Mouse (Mus musculus): ENCODE data around the gene Lyg2. TPM values are rescaled to one million over a fixed set of nuclear protein-coding genes. Genes with fewer than 3 reads are reported as not detected.
A peak's percentile ranks its signal among the peaks of the same experiment; 100 is the strongest.

The Lyg2 gene
- polyA plus RNA-seq, 2 experiments from 2014 or later: not detected

GRCm38 (mm10) chr1:37877736-37878460, 38.4 kb downstream of the Lyg2 start:
- ATAC-seq: no peak

GRCm38 (mm10) chr1:37873157-37873556, 43.1 kb downstream of the Lyg2 start:
- ATAC-seq: no peak

DNA sequence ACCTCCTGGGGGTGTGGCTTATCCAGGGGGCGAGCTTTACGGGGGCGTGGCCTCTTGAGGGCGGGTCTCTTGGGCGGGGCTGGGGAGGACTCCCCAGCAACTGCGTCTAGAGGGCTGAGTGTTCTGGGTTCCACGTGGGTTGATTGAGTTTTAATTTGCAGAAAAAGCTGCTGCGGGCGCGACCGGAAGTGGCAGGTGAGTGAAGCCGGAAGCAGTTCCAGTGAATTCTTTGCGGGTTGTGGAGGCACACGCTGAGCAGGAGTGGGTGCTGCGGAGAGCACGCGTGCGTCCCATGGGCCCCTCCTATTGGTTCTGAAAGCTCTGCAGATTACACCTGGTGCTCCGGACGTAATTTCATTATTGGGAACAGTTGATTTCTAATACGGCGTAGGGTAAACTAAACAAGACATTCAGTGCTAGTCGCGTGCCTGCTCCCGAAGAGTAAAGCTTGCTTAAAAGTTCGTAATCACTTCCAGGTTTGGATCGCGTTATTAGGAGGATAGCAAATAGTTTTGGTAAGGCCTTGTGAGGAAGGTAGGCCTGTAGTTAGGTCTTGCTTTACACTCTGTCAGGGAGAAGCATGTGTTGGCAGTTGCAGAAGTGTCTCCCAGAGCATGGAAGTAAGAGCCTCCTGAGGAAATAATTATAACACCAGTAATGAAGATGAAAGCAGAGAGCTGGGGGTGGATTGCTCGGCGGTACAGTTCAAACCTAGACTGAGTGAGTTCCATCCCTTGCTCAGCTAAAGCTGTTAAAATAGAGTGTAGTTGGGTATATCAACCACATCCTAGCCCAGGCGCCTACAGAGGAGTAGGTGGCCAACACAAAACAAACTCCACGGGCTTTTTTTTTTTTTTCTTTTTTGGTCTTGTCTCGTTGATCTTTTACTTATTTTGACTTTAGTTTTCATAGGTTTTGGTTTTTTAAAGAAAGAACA, 43.9 kb downstream of the Lyg2 start:
- peak; percentile 91 for ATAC-seq

DNA sequence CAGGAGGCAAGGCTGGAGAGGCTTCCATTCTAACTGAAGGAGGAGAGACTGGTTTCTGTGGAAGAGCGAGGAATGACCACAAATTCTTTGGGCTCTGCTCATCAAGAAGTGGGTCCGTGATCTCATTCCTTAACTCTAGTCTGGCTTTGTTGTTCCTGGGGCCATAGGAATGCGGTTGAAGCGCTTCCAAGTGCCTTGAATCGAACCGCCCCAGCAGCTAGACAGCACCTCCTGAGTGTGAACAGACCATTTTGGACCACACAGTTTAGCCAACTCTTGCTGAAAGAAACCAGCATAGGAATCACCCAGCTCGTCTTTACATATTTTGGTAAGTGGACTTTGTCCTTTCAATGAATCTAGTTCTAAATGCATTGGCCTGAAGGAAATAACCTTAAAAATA, 44.6 kb downstream of the Lyg2 start, which contains the start of gene Lipt1:
Gene Lipt1 (plus strand): TSS at position 35 of the 400 bp plus-strand sequence.
- ATAC-seq: peak; percentile 7

GRCm38 (mm10) chr1:37869362-37869761, 46.9 kb downstream of the Lyg2 start:
- ATAC-seq: no peak

GRCm38 (mm10) chr1:37868640-37869039, 47.7 kb downstream of the Lyg2 start:
- no peak for ATAC-seq

- no peak for ATAC-seq
Observed at GRCm38 (mm10) chr1:37867684-37868322, 48.5 kb downstream of the Lyg2 start.

GRCm38 (mm10) chr1:37867056-37867455, 49.2 kb downstream of the Lyg2 start:
- ATAC-seq: no peak

DNA sequence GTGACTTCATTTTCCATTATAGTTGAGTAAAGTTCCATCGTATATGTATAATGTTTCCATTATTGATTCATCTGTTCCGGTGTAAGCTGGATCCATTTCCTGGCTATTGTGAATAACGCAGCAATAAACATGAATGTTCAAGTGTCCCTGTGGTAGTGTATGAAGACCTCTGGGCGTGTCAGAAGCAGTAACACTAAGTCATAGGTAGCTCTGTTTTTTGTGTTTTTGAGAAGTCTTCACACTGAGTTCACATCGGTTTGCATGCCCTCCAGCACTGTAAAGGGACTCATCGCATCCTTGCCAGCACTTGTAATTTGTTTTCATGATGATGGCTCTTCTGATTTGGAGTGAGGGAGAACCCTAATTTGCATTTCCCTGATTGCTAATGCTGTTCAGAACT, 50.0 kb downstream of the Lyg2 start, which contains the start of gene Tsga10:
Gene Tsga10 (minus strand): TSS at position 144 of the 400 bp plus-strand sequence.
- no peak for ATAC-seq

DNA sequence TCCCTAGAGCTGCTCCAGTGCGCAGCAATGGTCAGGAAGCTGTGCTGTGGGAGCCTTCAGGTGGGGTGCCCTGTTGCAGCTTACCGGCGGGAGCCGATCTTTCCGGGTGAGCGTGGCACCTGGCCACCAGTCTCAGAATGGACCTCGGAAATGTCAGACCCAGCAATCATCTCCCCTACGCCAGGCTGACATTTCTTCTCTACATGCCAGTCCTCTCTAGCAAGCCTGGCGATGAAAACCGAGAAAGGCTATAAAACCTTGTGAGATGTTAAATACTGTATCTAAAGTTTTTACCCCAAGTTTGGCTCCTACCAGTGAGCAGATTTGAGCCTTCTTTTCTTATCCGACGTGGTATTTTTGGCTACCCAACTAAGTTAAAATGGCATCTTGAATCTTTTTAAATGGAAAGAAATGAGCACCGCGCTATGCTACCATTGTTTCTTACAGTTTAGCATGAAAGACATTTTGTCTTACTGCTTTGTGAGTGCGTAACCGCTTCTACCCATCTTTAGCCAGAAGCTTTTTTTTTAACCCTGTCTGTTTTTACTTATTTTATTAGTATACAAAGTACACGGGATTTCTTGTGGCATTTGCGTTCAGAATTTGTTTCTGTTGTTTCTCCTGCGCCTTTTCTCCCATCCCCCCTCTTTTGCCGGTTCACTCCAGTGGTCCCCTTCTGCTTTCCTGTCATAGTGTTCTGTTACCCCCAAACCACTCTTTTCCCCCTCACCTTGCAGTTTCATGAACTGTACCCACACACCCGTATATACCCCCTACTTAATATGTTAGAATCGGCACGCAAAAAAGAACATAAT, 50.7 kb downstream of the Lyg2 start:
- no peak for ATAC-seq

DNA sequence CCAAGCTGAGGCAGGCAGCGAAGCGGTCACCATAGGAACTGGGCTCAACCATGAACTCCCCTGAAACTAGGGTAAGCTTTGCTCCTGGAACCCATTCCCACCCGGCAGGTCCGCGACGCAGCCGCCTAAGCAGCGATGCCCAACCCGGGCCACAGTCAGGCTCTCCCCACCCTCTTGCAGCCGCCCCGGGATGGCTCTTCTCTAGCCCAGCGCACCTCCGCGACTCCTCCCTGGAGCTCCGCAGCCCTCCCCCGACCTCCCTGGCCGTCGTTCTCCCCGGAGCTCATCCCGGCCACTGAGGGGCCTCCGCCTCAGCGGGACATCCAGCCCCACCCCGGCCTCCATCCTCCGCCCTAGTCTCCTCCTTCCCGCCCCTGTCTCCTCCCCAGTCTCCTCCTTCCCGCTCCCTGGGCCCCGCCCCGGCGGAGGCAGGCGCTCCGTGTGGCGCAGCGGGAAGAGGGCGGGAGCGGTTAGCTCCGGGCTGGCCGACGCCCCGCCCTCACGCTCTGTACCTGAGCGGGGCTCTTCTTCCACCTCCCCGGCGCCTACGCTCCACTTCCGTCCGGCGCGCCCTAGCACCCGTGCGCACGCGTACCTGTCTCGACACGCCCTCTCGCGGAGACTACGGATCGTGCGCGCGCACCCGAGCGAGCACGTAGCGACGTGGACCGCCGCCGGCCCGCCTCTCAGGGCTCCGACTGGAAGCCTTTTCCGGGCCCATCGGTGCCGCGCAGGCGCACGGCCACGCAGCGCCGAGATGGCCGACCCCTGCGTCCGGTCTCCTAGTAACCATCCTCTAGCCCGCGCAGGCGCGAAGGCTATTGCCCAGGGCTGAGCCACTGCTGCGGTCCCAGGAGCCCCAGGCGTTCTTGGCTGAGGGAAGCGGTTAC, 51.5 kb downstream of the Lyg2 start:
- peak; percentile 91 for ATAC-seq

Other genes with a start within 250 kb of the Lyg2 start
- under 1 TPM; 0.55 to 0.78 TPM for gene 2010300C02Rik, start 196.4 kb downstream of the Lyg2 start, polyA plus RNA-seq (2017; shearing (Covaris generic))
- 1 to 10 TPM in 1 of 2 experiments, under 1 TPM in 1; 0.99 to 1.5 TPM for gene Tsga10, start 50.1 kb downstream of the Lyg2 start, polyA plus RNA-seq (2017; shearing (Covaris generic))
- 1 to 10 TPM; 5.6 to 9.3 TPM for gene Lipt1, start 44.8 kb downstream of the Lyg2 start, polyA plus RNA-seq (2017; shearing (Covaris generic))
- 10 to 100 TPM; 95.3 to 98.6 TPM for gene Mitd1, start 26.1 kb downstream of the Lyg2 start, polyA plus RNA-seq (2017; shearing (Covaris generic))
- 100 to 1,000 TPM; 236 to 269 TPM for gene Mrpl30, start 26.0 kb downstream of the Lyg2 start, polyA plus RNA-seq (2017; shearing (Covaris generic))
- gene Lyg1, start 41.3 kb upstream of the Lyg2 start, polyA plus RNA-seq (2017; shearing (Covaris generic)): not detected
- gene Txndc9, start 81.4 kb upstream of the Lyg2 start, polyA plus RNA-seq (2017; shearing (Covaris generic)): 100 to 1,000 TPM; 136 to 159 TPM
- gene Eif5b, start 81.5 kb upstream of the Lyg2 start, polyA plus RNA-seq (2017; shearing (Covaris generic)): 10 to 100 TPM; 30.0 to 31.4 TPM
- 10 to 100 TPM in 1 of 2 experiments, 1 to 10 TPM in 1; 8.1 to 11.8 TPM for gene Rev1, start 213.3 kb upstream of the Lyg2 start, polyA plus RNA-seq (2017; shearing (Covaris generic))

Measured in activated CD4-positive, CD25-positive, alpha-beta regulatory T cell, adult 4 months (primary cell).